Mouse (Mus musculus): Measurements from ENCODE around the gene Git2.

The Git2 gene

GRCm38 (mm10) chr5:114720784-114721183, 54.5 kb downstream of the Git2 start:
- DNase-seq (ENCODE audit: low spot score): no peak

- no peak for DNase-seq (ENCODE audit: low spot score)
These were observed 55.4 kb downstream of the Git2 start for GRCm38 (mm10) chr5:114719928-114720270.

- DNase-seq (ENCODE audit: low spot score): no peak
These were observed 56.1 kb downstream of the Git2 start for GRCm38 (mm10) chr5:114719003-114719927.

- DNase-seq (ENCODE audit: low spot score): no peak
These were observed 56.8 kb downstream of the Git2 start for GRCm38 (mm10) chr5:114718483-114718882.

- no peak for DNase-seq (ENCODE audit: low spot score)
These were observed 57.4 kb downstream of the Git2 start for GRCm38 (mm10) chr5:114717937-114718336.

GRCm38 (mm10) chr5:114717292-114717691, 58.0 kb downstream of the Git2 start:
- no peak for DNase-seq (ENCODE audit: low spot score)

- no peak for DNase-seq (ENCODE audit: low spot score)
These were observed 60.8 kb downstream of the Git2 start for GRCm38 (mm10) chr5:114714551-114714950.

GRCm38 (mm10) chr5:114709357-114709756, 66.0 kb downstream of the Git2 start:
- no peak for DNase-seq (ENCODE audit: low spot score)

- DNase-seq (ENCODE audit: low spot score): no peak
These were observed 66.8 kb downstream of the Git2 start for GRCm38 (mm10) chr5:114708491-114708890.

- DNase-seq (ENCODE audit: low spot score): peak; percentile 83
These were observed 67.8 kb downstream of the Git2 start, which contains the start of gene Tchp for GRCm38 (mm10) chr5:114707265-114708068. Tchp (plus strand) TSS chr5:114707760.

GRCm38 (mm10) chr5:114702403-114703392, 72.6 kb downstream of the Git2 start:
- no peak for DNase-seq (ENCODE audit: low spot score)

GRCm38 (mm10) chr5:114699015-114699414, 76.3 kb downstream of the Git2 start:
- no peak for DNase-seq (ENCODE audit: low spot score)

GRCm38 (mm10) chr5:114698044-114698746, 77.1 kb downstream of the Git2 start:
- no peak for DNase-seq (ENCODE audit: low spot score)

GRCm38 (mm10) chr5:114696939-114697338, 78.4 kb downstream of the Git2 start:
- DNase-seq (ENCODE audit: low spot score): no peak

- no peak for DNase-seq (ENCODE audit: low spot score)
These were observed 79.5 kb downstream of the Git2 start for GRCm38 (mm10) chr5:114695775-114696174.

GRCm38 (mm10) chr5:114690633-114691567, 84.4 kb downstream of the Git2 start, which contains the start of gene Gltp:
Gltp (minus strand) TSS chr5:114690984.
- peak; percentile 86 for DNase-seq (ENCODE audit: low spot score)

GRCm38 (mm10) chr5:114689700-114690366, 85.5 kb downstream of the Git2 start:
- no peak for DNase-seq (ENCODE audit: low spot score)

- no peak for DNase-seq (ENCODE audit: low spot score)
These were observed 86.6 kb downstream of the Git2 start for GRCm38 (mm10) chr5:114688703-114689102.

GRCm38 (mm10) chr5:114687901-114688300, 87.4 kb downstream of the Git2 start:
- no peak for DNase-seq (ENCODE audit: low spot score)
